Mouse (Mus musculus): Measurements from ENCODE around the gene Golga7b. TPM values are rescaled to one million over a fixed set of nuclear protein-coding genes. Genes with fewer than 3 reads are reported as not detected.

Golga7b gene
- polyA plus RNA-seq, 1 experiment from 2014 or later: 1.5 TPM

DNA sequence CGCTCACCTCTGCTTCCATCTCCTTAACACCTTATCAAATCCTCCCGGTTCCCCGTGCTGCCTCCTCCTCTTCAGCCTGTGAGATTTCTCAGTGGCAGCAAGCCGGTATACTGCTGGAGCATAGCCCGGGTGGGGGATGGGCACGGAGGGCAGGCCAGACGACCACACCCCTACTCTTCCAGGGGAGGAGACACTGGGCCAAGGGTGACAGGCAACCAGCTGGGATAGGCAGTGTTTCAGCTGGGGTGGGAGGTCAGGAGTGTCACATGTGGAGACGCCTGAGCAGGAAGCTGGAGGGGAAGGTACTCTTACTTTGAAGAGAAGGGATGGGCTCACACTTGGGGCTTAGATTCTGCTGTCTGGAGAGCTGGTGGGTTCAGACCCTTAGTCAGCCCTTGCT, 59.6 kb downstream of the Golga7b start:
- H3K4me1 ChIP-seq: 0 out of 2 replicates have a peak, but pooled peaks cover 3% of the 10 kb centered on the region
- no peaks in the 10 kb centered on the region for H3K27me3 ChIP-seq (replicated peaks)
- no peak overlapping the region for H3K4me2 ChIP-seq
- H3K4me3 ChIP-seq (replicated peaks): no peak overlapping the region
- H3K9me3 ChIP-seq: no peaks in the 10 kb centered on the region
- ATAC-seq (ENCODE audit: insufficient read depth, low FRiP score, low read depth): peak; percentile 14; the same call in 1 of the 2 replicates
- 7% methylated on average over 8 of the region's 8 CpGs for WGBS
- no peaks in the 10 kb centered on the region for H3K36me3 ChIP-seq
- no peak overlapping the region for H3K9ac ChIP-seq
- H3K27ac ChIP-seq: no peak overlapping the region

DNA sequence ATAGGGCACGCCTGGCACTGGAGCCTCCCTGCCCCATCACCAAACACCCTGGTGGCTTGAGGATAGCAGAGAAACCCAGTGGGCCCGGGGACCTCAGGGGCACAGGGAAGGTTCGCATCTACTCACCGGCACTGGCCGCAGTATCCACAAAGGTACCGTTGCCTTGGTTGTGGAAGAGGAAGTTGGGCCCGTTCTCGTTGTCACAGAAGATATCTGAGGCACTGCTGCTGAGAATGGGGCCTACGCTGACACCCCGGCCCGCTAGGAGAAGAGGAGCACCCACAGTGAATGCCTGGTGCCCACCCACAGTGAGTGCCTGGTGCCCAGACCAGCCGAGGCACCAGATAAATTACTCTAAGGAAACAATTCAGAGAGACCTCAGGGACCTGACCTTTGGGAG, 61.6 kb downstream of the Golga7b start:
- Histone ChIP-seq H3K36me3 (no peaks in the 10 kb centered on the region), H3K4me2 (no peak overlapping the region), H3K27ac (no peak overlapping the region), H3K9ac (no peak overlapping the region), H3K9me3 (no peaks in the 10 kb centered on the region), H3K4me1 (0 out of 2 replicates have a peak, but pooled peaks cover 3% of the 10 kb centered on the region), H3K4me3 (replicated peaks) (no peak overlapping the region), H3K27me3 (replicated peaks) (no peaks in the 10 kb centered on the region)
- ATAC-seq (ENCODE audit: insufficient read depth, low FRiP score, low read depth): no peak
- WGBS: 76% methylated on average over 12 of the region's 12 CpGs

DNA sequence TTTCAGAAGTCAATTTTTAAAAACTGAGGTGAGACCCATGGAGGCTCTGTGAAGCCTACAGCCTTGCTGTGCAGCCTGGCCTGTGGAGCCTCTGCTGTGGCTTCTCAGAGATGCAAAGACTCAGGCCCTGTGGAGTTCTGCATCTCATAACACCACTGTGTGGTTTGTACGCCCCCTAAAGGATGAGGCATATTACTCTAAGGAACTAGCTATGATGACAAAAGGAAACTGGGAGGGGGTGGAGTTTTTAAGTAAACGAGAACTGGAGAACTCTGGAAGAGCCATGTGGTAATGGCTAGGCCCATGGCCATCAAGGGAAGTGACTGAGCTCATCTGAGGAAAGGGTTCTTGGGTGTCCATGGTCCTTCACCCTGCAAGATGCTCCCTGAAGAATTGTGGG, 64.0 kb downstream of the Golga7b start:
- Histone ChIP-seq H3K9ac (no peak overlapping the region), H3K4me2 (no peak overlapping the region), H3K27ac (no peak overlapping the region), H3K27me3 (replicated peaks) (no peaks in the 10 kb centered on the region), H3K9me3 (no peaks in the 10 kb centered on the region), H3K4me1 (0 out of 2 replicates have a peak, but pooled peaks cover 3% of the 10 kb centered on the region), H3K36me3 (no peaks in the 10 kb centered on the region), H3K4me3 (replicated peaks) (no peak overlapping the region)
- 33% methylated on average over 2 of the region's 2 CpGs for WGBS
- no peak for ATAC-seq (ENCODE audit: insufficient read depth, low FRiP score, low read depth)

DNA sequence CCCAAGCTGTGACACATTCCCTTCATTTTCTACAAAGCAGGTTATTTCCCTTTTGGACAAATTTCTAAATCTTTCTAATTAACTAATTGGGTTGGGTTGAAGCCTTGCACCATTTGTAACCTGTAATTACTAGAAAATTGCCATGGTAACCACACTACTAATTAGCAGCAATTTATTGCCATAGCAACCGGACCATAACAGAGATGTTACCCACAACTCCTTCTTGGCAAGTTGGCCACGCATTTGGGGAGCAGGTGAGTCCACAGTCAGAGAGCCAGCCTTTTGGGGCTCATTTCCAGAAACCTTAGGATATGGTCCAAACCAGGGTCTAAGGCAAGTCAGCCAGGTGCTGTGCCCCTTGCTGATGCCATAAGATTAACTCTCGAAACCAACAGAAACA, 64.8 kb downstream of the Golga7b start:
- WGBS: 70% methylated on average over 3 of the region's 3 CpGs
- Histone ChIP-seq H3K36me3 (no peaks in the 10 kb centered on the region), H3K27me3 (replicated peaks) (no peaks in the 10 kb centered on the region), H3K9ac (no peak overlapping the region), H3K4me2 (no peak overlapping the region), H3K27ac (no peak overlapping the region), H3K4me3 (replicated peaks) (no peak overlapping the region), H3K9me3 (no peaks in the 10 kb centered on the region), H3K4me1 (no peaks in the 10 kb centered on the region)
- ATAC-seq (ENCODE audit: insufficient read depth, low FRiP score, low read depth): no peak

DNA sequence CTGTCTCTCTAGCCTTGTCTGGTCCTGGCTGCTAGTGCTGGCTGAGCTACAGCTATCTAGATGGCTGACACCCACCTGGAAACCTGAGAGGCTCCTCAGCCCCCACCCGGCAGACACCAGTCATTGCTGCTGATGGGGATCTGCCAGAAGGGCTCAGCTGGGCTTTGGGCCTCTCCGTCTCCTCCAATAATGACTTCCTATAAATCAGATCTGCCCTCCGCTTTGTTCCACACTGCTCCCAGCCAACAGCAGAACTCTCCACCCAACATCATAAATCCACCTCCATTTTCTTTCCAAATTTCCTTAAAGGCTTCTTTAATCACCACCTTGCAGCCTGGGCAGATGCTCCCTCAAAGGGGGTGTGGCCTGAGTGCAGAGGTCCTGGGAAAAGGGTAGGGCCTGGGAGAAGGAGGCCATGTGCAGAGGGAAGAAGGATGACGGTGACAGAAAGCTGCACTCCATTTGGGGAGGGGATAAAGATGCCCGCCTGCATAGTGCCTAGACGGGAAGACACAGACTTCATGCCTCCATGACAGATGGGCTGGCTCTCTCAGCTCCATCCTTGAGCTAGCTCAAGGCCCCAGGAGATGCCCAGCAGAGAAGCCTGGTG, 67.8 kb downstream of the Golga7b start:
- Histone ChIP-seq H3K27ac (no peak overlapping the region), H3K4me1 (no peaks in the 10 kb centered on the region), H3K4me2 (no peak overlapping the region), H3K9ac (no peak overlapping the region), H3K9me3 (no peaks in the 10 kb centered on the region), H3K4me3 (replicated peaks) (no peak overlapping the region), H3K27me3 (replicated peaks) (0 out of 2 replicates have a peak, but pooled peaks cover 9% of the 10 kb centered on the region), H3K36me3 (no peaks in the 10 kb centered on the region)
- ATAC-seq (ENCODE audit: insufficient read depth, low FRiP score, low read depth): no peak
- WGBS: 47% methylated on average over 6 of the region's 6 CpGs

DNA sequence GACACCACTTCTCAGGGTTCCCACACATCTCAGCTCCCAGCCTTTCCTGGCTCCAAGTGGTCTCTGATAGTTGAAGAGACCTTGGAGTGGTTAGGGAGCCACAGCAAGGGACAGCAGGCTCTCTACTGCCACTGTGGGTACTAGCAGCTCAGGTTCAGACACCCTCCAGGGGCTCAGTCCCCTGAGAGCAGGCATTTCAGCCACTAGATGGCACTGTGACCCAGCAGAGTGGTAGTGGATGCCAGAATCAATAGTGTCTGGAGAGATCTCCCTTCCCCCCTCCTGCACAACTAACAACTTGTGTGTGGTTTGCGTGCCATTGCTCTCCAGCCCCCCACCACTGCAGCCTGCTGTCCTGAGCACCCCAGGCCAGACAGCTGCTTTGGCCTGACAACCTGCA, 68.5 kb downstream of the Golga7b start:
- no peak overlapping the region for H3K27ac ChIP-seq
- no peak overlapping the region for H3K4me3 ChIP-seq (replicated peaks)
- no peaks in the 10 kb centered on the region for H3K9me3 ChIP-seq
- 0 out of 2 replicates have a peak, but pooled peaks cover 9% of the 10 kb centered on the region for H3K27me3 ChIP-seq (replicated peaks)
- H3K36me3 ChIP-seq: no peaks in the 10 kb centered on the region
- H3K4me1 ChIP-seq: no peaks in the 10 kb centered on the region
- ATAC-seq (ENCODE audit: insufficient read depth, low FRiP score, low read depth): peak; percentile 65; the same call in 1 of the 2 replicates
- H3K9ac ChIP-seq: no peak overlapping the region
- H3K4me2 ChIP-seq: no peak overlapping the region
- WGBS: 12% methylated on average over 1 of the region's 1 CpGs

DNA sequence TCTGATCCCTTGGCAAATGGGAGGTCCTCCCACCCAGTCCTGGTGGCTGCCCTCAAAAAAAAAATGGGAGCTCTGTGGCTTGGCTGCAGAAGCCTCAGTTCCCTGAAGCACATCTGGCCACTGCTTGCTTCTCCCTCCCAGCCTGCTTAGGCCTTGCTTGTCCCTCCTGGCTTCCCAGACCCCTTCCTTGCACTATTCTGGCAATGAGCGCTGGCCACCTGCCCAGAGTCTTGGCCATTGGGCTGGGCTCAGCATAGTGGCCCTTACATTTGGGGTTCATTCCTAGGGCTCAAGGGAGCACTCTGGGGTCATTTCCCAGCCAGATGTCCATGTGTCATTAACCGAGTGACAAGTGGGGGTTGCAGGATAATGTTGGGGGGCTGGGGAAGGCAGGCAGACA, 69.2 kb downstream of the Golga7b start:
- 0 out of 2 replicates have a peak, but pooled peaks cover 9% of the 10 kb centered on the region for H3K27me3 ChIP-seq (replicated peaks)
- no peak for ATAC-seq (ENCODE audit: insufficient read depth, low FRiP score, low read depth)
- H3K4me2 ChIP-seq: no peak overlapping the region
- H3K9ac ChIP-seq: no peak overlapping the region
- no peak overlapping the region for H3K4me3 ChIP-seq (replicated peaks)
- no peaks in the 10 kb centered on the region for H3K9me3 ChIP-seq
- no peak overlapping the region for H3K27ac ChIP-seq
- no peaks in the 10 kb centered on the region for H3K4me1 ChIP-seq
- WGBS: 88% methylated on average over 2 of the region's 2 CpGs
- H3K36me3 ChIP-seq: no peaks in the 10 kb centered on the region

DNA sequence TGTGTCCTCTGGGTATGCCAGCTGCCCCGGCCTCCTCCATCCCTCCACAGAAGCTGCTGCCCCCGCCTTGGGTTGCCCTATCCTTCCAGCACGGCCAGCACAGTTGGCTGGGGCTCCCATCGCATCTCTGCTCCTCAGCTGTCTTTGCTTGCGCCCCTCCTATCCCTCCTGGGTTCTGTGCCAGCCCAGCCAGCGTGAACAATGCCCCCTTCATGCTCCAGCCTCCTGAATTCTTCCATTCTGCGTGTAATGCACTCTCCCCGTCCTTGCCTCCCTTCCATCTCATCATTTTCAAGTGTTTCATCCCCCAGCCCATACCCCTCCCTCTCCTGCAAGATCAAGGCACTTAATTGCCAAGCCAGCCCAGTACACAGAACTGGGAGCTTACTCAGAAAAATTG, 69.6 kb downstream of the Golga7b start:
- Histone ChIP-seq H3K27ac (no peak overlapping the region), H3K9me3 (no peaks in the 10 kb centered on the region), H3K4me2 (no peak overlapping the region), H3K4me1 (no peaks in the 10 kb centered on the region), H3K9ac (no peak overlapping the region), H3K4me3 (replicated peaks) (no peak overlapping the region), H3K36me3 (no peaks in the 10 kb centered on the region), H3K27me3 (replicated peaks) (0 out of 2 replicates have a peak, but pooled peaks cover 9% of the 10 kb centered on the region)
- ATAC-seq (ENCODE audit: insufficient read depth, low FRiP score, low read depth): no peak
- 68% methylated on average over 8 of the region's 8 CpGs for WGBS

DNA sequence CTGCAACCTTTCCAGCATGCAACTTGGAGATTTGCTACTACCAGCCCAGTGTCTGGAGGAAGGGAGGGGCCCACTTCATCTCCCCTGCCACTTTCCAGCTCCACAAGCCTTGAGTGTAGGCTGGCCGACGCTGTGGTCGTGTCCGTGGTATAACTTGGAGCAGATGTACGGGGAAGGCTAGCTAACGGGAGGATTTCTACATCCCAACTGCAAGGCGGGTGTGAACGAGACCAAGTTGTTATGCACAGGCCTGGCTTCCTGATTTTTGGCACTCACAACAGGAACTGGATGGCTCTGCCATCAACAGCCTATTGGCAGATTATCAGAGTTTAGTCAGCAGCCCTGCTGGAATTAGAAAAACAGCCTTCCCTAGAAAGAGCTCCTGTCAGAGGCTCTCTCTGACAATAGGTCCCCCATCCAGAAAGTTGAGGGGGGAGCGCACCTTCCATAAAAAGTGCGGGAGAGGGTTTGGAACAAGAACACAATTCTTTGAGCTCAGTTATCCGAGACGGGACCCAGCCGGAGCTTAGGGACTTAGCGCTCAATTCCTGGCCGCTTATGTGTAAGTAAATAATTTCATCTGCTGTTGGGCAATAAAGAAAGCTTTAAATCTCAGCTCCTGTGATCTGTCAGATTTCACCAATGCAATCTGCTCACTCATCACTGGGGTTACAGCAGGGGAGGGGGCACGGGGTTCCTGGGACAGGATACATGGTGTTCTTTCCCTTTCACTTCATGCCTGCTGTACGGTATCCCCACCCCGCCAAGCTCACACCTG, 70.5 kb downstream of the Golga7b start:
- no peaks in the 10 kb centered on the region for H3K4me1 ChIP-seq
- H3K4me3 ChIP-seq (replicated peaks): no peak overlapping the region
- H3K27ac ChIP-seq: no peak overlapping the region
- H3K36me3 ChIP-seq: no peaks in the 10 kb centered on the region
- no peak overlapping the region for H3K9ac ChIP-seq
- no peaks in the 10 kb centered on the region for H3K9me3 ChIP-seq
- 45% methylated on average over 18 of the region's 18 CpGs for WGBS
- ATAC-seq (ENCODE audit: insufficient read depth, low FRiP score, low read depth): no peak
- 0 out of 2 replicates have a peak, but pooled peaks cover 9% of the 10 kb centered on the region for H3K27me3 ChIP-seq (replicated peaks)
- no peak overlapping the region for H3K4me2 ChIP-seq

Small RNA genes lying within 50 kb of the gene (microRNA-seq; reads per million reads assigned to microRNA genes)
- gene Gm26339 (not detected), gene Mir3085 (not detected)

Other genes with a start within 250 kb of the Golga7b start
- 0.32 and 0.40 TPM in 2 replicates for gene Ankrd2, start 211.6 kb upstream of the Golga7b start, polyA plus RNA-seq (2015; fragmentation: Nextera tagmentation; extraction: Ambion mirVana)
- gene Hoga1, start 202.0 kb upstream of the Golga7b start, polyA plus RNA-seq (2015; fragmentation: Nextera tagmentation; extraction: Ambion mirVana): 2.3 and 4.0 TPM in 2 replicates
- not detected in 2 replicates for gene 4933411K16Rik, start 195.3 kb upstream of the Golga7b start, polyA plus RNA-seq (2015; fragmentation: Nextera tagmentation; extraction: Ambion mirVana)
- 14.5 and 18.1 TPM in 2 replicates for gene Morn4, start 161.2 kb upstream of the Golga7b start, polyA plus RNA-seq (2015; fragmentation: Nextera tagmentation; extraction: Ambion mirVana)
- gene Pi4k2a, start 157.1 kb upstream of the Golga7b start, polyA plus RNA-seq (2015; fragmentation: Nextera tagmentation; extraction: Ambion mirVana): 22.0 and 24.0 TPM in 2 replicates
- gene Avpi1, start 118.5 kb upstream of the Golga7b start, polyA plus RNA-seq (2015; fragmentation: Nextera tagmentation; extraction: Ambion mirVana): 42.5 and 44.7 TPM in 2 replicates
- gene Marveld1, start 100.2 kb upstream of the Golga7b start, polyA plus RNA-seq (2015; fragmentation: Nextera tagmentation; extraction: Ambion mirVana): 19.3 and 21.0 TPM in 2 replicates
- gene Zfyve27, start 83.6 kb upstream of the Golga7b start, polyA plus RNA-seq (2015; fragmentation: Nextera tagmentation; extraction: Ambion mirVana): 24.6 and 25.2 TPM in 2 replicates
- gene Sfrp5, start 45.3 kb upstream of the Golga7b start, polyA plus RNA-seq (2015; fragmentation: Nextera tagmentation; extraction: Ambion mirVana): 9.4 and 16.0 TPM in 2 replicates
- gene Crtac1, start 184.2 kb downstream of the Golga7b start, polyA plus RNA-seq (2015; fragmentation: Nextera tagmentation; extraction: Ambion mirVana): 3.8 and 4.0 TPM in 2 replicates